Comparison of ENCODE assay signal across 22 mouse cellular contexts in the genomic region with DNA sequence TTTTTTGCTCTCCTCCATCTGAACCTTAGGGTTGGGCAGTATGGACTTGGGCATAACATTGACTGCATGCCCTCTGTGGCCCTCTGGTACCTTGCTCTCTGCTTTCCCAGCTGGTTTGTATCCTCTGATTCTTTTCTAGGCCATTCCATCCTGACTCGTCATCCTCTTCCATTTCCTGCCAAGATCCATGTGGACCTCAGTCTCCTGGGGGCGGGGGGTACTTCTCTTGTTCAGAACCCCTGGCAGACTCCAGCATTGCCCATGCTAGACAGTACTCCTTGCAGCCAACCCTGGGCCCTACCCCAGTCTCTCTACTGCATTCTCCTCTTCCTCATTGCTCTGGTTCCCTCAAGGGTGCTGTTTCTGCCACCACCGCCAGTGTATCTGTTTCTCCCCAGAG. TPM values are rescaled to one million over a fixed set of nuclear protein-coding genes. Genes with fewer than 3 reads are reported as not detected.
DNase-seq lines count a peak whose midpoint lies in the region; ATAC-seq and TF ChIP-seq lines count a peak whose summit lies in the region.
"Had no signal": no experiment of that assay in that cellular context is flagged by ENCODE, and none has a peak within 500 bp of the region (broad histone marks: within the 10 kb centered on the region; RNA-seq: fewer than 3 reads in every experiment).

No protein-coding gene starts in this region.

- DNase-seq in hindbrain, embryonic 10.5 days (ENCODE audit: low spot score) = no peak
- no peak for DNase-seq in hindbrain, embryonic 11.5 days (ENCODE audit: low spot score)
- DNase-seq in NIH3T3 (ENCODE audit: low read depth) = peak; percentile 85
- no peak for DNase-seq in urinary bladder, postnatal 10 days (ENCODE audit: low spot score)
- DNase-seq in cerebellum, adult 18-20 months = no peak
- DNase-seq: adrenal gland, adult 8-10 months; adrenal gland, postnatal 36 days; B cell, adult 2 months; cerebellum, adult 8-10 months; cerebellum, postnatal 14 days; embryo, embryonic 11 days; gastrocnemius, postnatal 36 days; heart, adult 2 months; heart, postnatal 36 days; kidney, adult 11 months had no signal

- no peak overlapping the region for H3K4me3 ChIP-seq in hindbrain, embryonic 10.5 days
- H3K4me3 ChIP-seq in hindbrain, embryonic 11.5 days (ENCODE audit: low read depth, low read length) = no peak overlapping the region
- H3K4me3 ChIP-seq in C2C12 (ENCODE audit: insufficient read depth, poor library complexity, severe bottlenecking) (no peak overlapping the region), myocyte (peak overlapping the region; percentile 0)
- H3K4me3 ChIP-seq: embryonic facial prominence, embryonic 12.5 days; forebrain, embryonic 13.5 days; heart, adult 2 months; heart, embryonic 13.5 days; hindbrain, embryonic 13.5 days had no signal

- no peak overlapping the region for H3K9ac ChIP-seq in hindbrain, embryonic 11.5 days (ENCODE audit: low read depth, low read length)
- H3K9ac ChIP-seq: embryonic facial prominence, embryonic 12.5 days; forebrain, embryonic 13.5 days; heart, embryonic 13.5 days; hindbrain, embryonic 13.5 days had no signal

- 0 out of 2 replicates have a peak, but pooled peaks cover 4% of the 10 kb centered on the region for H3K27me3 ChIP-seq in hindbrain, embryonic 10.5 days (ENCODE audit: insufficient read depth, poor library complexity, severe bottlenecking)
- no peaks in the 10 kb centered on the region for H3K27me3 ChIP-seq in hindbrain, embryonic 11.5 days (ENCODE audit: control insufficient read depth, insufficient read depth, low read length)
- H3K27me3 ChIP-seq in C2C12 (ENCODE audit: control insufficient read depth, insufficient read depth, insufficient read length) = no peaks in the 10 kb centered on the region
- H3K27me3 ChIP-seq in myocyte (ENCODE audit: control insufficient read depth, insufficient read depth, insufficient read length) = no peaks in the 10 kb centered on the region
- H3K27me3 ChIP-seq: embryonic facial prominence, embryonic 12.5 days; forebrain, embryonic 13.5 days; hindbrain, embryonic 13.5 days had no signal

- H3K9me3 ChIP-seq in hindbrain, embryonic 10.5 days = no peaks in the 10 kb centered on the region
- no peaks in the 10 kb centered on the region for H3K9me3 ChIP-seq in hindbrain, embryonic 11.5 days (ENCODE audit: control insufficient read depth, low read length)
- H3K9me3 ChIP-seq: embryonic facial prominence, embryonic 12.5 days; forebrain, embryonic 13.5 days; heart, embryonic 13.5 days; hindbrain, embryonic 13.5 days had no signal

- 0 out of 2 replicates have a peak overlapping the region, but pooled peaks have one; percentile 30 for H3K27ac ChIP-seq in hindbrain, embryonic 10.5 days
- no peak overlapping the region for H3K27ac ChIP-seq in hindbrain, embryonic 11.5 days (ENCODE audit: low read depth, low read length)
- H3K27ac ChIP-seq: embryonic facial prominence, embryonic 12.5 days; forebrain, embryonic 13.5 days; heart, adult 2 months; heart, embryonic 13.5 days; hindbrain, embryonic 13.5 days; hindbrain, postnatal 0 days had no signal

- H3K79me3 ChIP-seq in C2C12 (ENCODE audit: low read depth) = no peaks in the 10 kb centered on the region

- no peak for TF ChIP-seq CTCF in C2C12 (IDR thresholded peaks at IDR 0.05; ENCODE audit: control insufficient read depth, insufficient read depth, insufficient read length)

- H3K4me2 ChIP-seq in hindbrain, embryonic 11.5 days (replicated peaks; ENCODE audit: low read depth, low read length) = no peak overlapping the region
- H3K4me2 ChIP-seq in myocyte (ENCODE audit: low read depth) = peak overlapping the region; percentile 70
- H3K4me2 ChIP-seq: embryonic facial prominence, embryonic 12.5 days; forebrain, embryonic 13.5 days; heart, embryonic 13.5 days; hindbrain, embryonic 13.5 days had no signal

- WGBS in hindbrain, embryonic 10.5 days = 78% methylated on average over 3 of the region's 3 CpGs
- WGBS in hindbrain, embryonic 11.5 days = 81% methylated on average over 3 of the region's 3 CpGs

- H3K79me2 ChIP-seq in C2C12 (ENCODE audit: control insufficient read depth, insufficient read depth) (no peaks in the 10 kb centered on the region), myocyte (ENCODE audit: control insufficient read depth, insufficient read depth) (no peaks in the 10 kb centered on the region)

- ATAC-seq in hindbrain, embryonic 11.5 days (ENCODE audit: low FRiP score) = no peak
- ATAC-seq: forebrain, embryonic 13.5 days; hindbrain, postnatal 0 days had no signal

- peaks cover 30% of the 10 kb centered on the region for H3K4me1 ChIP-seq in hindbrain, embryonic 10.5 days (replicated peaks)
- no peaks in the 10 kb centered on the region for H3K4me1 ChIP-seq in hindbrain, embryonic 11.5 days (replicated peaks; ENCODE audit: control insufficient read depth, insufficient read depth, low read length)
- H3K4me1 ChIP-seq: forebrain, embryonic 13.5 days; hindbrain, embryonic 13.5 days had no signal

- H3ac ChIP-seq in C2C12 (ENCODE audit: control insufficient read depth, insufficient read length, low read depth) (peak overlapping the region; percentile 32), myocyte (ENCODE audit: control insufficient read depth, insufficient read length) (no peak overlapping the region)

- no peak for TF ChIP-seq POLR2A in myocyte (IDR thresholded peaks at IDR 0.05; ENCODE audit: insufficient read length, low read depth)

- no peaks in the 10 kb centered on the region for H3K36me3 ChIP-seq in hindbrain, embryonic 10.5 days
- no peaks in the 10 kb centered on the region for H3K36me3 ChIP-seq in hindbrain, embryonic 11.5 days (ENCODE audit: control insufficient read depth, insufficient read depth, low read length)
- H3K36me3 ChIP-seq in C2C12 (ENCODE audit: control insufficient read depth, insufficient read depth) = no peaks in the 10 kb centered on the region
- no peaks in the 10 kb centered on the region for H3K36me3 ChIP-seq in myocyte (ENCODE audit: control insufficient read depth, insufficient read depth)
- H3K36me3 ChIP-seq: embryonic facial prominence, embryonic 12.5 days; heart, embryonic 13.5 days; hindbrain, embryonic 13.5 days had no signal

TF ChIP-seq in C2C12, 6 proteins besides CTCF, POLR2A, EP300 and RAD21:
- TF ChIP-seq MAX (IDR thresholded peaks at IDR 0.05) = no peak
- peak; percentile 12 for TF ChIP-seq MYOD1 (IDR thresholded peaks at IDR 0.05; ENCODE audit: control insufficient read depth, insufficient read length, low read depth)
- no peak for TF ChIP-seq MYOG (IDR thresholded peaks at IDR 0.05; ENCODE audit: control insufficient read depth, extremely low read depth, insufficient read length)
TF ChIP-seq in C2C12: peak in this region for 1.

TF ChIP-seq in myocyte, 11 proteins besides CTCF, POLR2A, EP300 and RAD21:
- TF ChIP-seq MYOD1 (IDR thresholded peaks at IDR 0.05; ENCODE audit: control insufficient read depth in 1 of 3, insufficient read length in 2 of 3, low read depth in 2 of 3) (no peak), REST (IDR thresholded peaks at IDR 0.05; ENCODE audit: insufficient read depth, insufficient read length) (no peak), TCF12 (IDR thresholded peaks at IDR 0.05; ENCODE audit: insufficient read depth, poor library complexity, severe bottlenecking) (no peak), MAX (IDR thresholded peaks at IDR 0.05; ENCODE audit: low read depth) (no peak), USF1 (IDR thresholded peaks at IDR 0.05; ENCODE audit: low read depth) (no peak), MYOG (IDR thresholded peaks at IDR 0.05; ENCODE audit: control insufficient read depth in 1 of 3, insufficient read depth in 1 of 3, insufficient read length in 2 of 3, low read depth in 2 of 3) (no peak), POLR2AphosphoS2 (IDR thresholded peaks at IDR 0.05; ENCODE audit: insufficient read length, low read depth) (no peak), TCF3 (IDR thresholded peaks at IDR 0.05; ENCODE audit: insufficient read length, low read depth) (no peak)

RNA-seq across cellular contexts. Expression of gene Fbln2, which starts 19.8 kb away (rescaled TPM):
- 28.5 and 32.2 TPM in 2 replicates for polyA plus RNA-seq in hindbrain, embryonic 10.5 days (2016; fragmentation: Nextera tagmentation; extraction: Ambion mirVana)
- polyA plus RNA-seq in hindbrain, embryonic 11.5 days (2014; fragmentation: Nextera tagmentation; extraction: Ambion mirVana) = 30.7 and 36.5 TPM in 2 replicates
- 91.6 TPM for polyA plus RNA-seq in C2C12 (2012; fragmentation: generic; extraction: Trizol)
- polyA plus RNA-seq in myocyte (2012; fragmentation: generic; extraction: Trizol) = 167 TPM

RNA-seq across cellular contexts. Expression of gene Hdac11, which starts 36.0 kb away (rescaled TPM):
- 12.3 and 15.6 TPM in 2 replicates for polyA plus RNA-seq in hindbrain, embryonic 10.5 days (2016; fragmentation: Nextera tagmentation; extraction: Ambion mirVana)
- polyA plus RNA-seq in hindbrain, embryonic 11.5 days (2014; fragmentation: Nextera tagmentation; extraction: Ambion mirVana) = 13.2 and 14.5 TPM in 2 replicates
- polyA plus RNA-seq in C2C12 (2012; fragmentation: generic; extraction: Trizol) = 1.1 TPM
- 39.3 TPM for polyA plus RNA-seq in myocyte (2012; fragmentation: generic; extraction: Trizol)
